Mouse (Mus musculus) lung, adult 2 months (tissue): Measurements from ENCODE around the gene Gsto1.

Experiments used
- CTCF ChIP-seq: fragments of 200-500 bp; IDR thresholded peaks from 2 replicates; pipeline ENCODE4 v1.5.1; 2011; ENCODE audit warnings: mild to moderate bottlenecking, low read length, control low read depth; ENCODE audit not compliant: insufficient read depth
- POLR2A ChIP-seq: fragments of 200-500 bp; IDR thresholded peaks from 2 replicates; pipeline ENCODE4 v1.6.1; 2011; ENCODE audit warnings: low read depth, mild to moderate bottlenecking, control low read depth, low read length, borderline replicate concordance; ENCODE audit errors: extremely low read depth

DNA sequence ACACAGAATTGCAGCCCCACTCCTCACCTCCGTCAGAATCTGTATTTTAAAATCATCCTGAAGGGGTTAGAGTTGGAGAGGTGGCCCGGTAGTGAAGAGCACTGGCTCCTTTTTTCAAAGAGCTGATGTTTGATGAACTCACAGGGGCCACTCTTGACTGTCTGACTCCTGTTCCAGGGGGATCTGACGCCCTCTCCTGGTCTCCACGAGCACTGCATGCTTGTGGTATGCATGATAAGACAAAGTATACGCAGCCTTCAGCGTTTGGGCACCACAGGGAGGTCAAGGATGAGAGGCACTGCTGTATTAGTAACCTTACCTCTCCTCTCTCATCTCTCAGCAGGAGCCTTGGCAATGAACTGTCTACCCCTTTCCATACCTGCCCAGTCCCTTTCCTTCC, 45.2 kb downstream of the Gsto1 start:
- TF ChIP-seq CTCF (peak; percentile 49), POLR2A (no peak)
